Mouse (Mus musculus) forelimb bud, embryonic 11.5 days (tissue): ENCODE measurements around the gene Slc6a5.
A peak's percentile ranks its signal among the peaks of the same experiment; 100 is the strongest.
"Not testable (repeated sequence)": the region's sequence is repeated elsewhere in the genome, so short reads cannot be mapped to it uniquely, and the experiment has no call there.

ENCODE experiments used
- DNase-seq: peaks from one replicate; pipeline ENCODE4 v3.0.0-alpha.2; 2012; ENCODE audit warnings: low read depth, low spot score

The Slc6a5 gene

GRCm38 (mm10) chr7:49913164-49913563 lies 3.2 kb downstream of the Slc6a5 start:
- DNase-seq = no peak

- no peak for DNase-seq
These were observed 3.9 kb downstream of the Slc6a5 start for GRCm38 (mm10) chr7:49913728-49914328.

- no peak for DNase-seq
These were observed 5.0 kb downstream of the Slc6a5 start for GRCm38 (mm10) chr7:49914946-49915345.

- no peak for DNase-seq
These were observed 5.5 kb downstream of the Slc6a5 start for GRCm38 (mm10) chr7:49915471-49915870.

- no peak for DNase-seq
These were observed 9.5 kb downstream of the Slc6a5 start for GRCm38 (mm10) chr7:49919494-49919893.

GRCm38 (mm10) chr7:49920751-49921150 lies 10.8 kb downstream of the Slc6a5 start:
- DNase-seq = no peak

- no peak for DNase-seq
These were observed 13.0 kb downstream of the Slc6a5 start for GRCm38 (mm10) chr7:49922928-49923327.

GRCm38 (mm10) chr7:49923376-49923775 lies 13.4 kb downstream of the Slc6a5 start:
- peak; percentile 89 for DNase-seq

GRCm38 (mm10) chr7:49928571-49928970 lies 18.6 kb downstream of the Slc6a5 start:
- DNase-seq = no peak

GRCm38 (mm10) chr7:49929999-49930398 lies 20.1 kb downstream of the Slc6a5 start:
- DNase-seq = no peak

GRCm38 (mm10) chr7:49933386-49934115 lies 23.6 kb downstream of the Slc6a5 start:
- DNase-seq = not testable (repeated sequence)

GRCm38 (mm10) chr7:49936821-49937220 lies 26.9 kb downstream of the Slc6a5 start:
- DNase-seq = no peak

- DNase-seq = peak; percentile 32
These were observed 32.1 kb downstream of the Slc6a5 start for GRCm38 (mm10) chr7:49942023-49942422.

- DNase-seq = no peak
These were observed 32.5 kb downstream of the Slc6a5 start for GRCm38 (mm10) chr7:49942490-49942889.

- DNase-seq = no peak
These were observed 36.7 kb downstream of the Slc6a5 start for GRCm38 (mm10) chr7:49946691-49947090.

- peak; percentile 46 for DNase-seq
These were observed 43.7 kb downstream of the Slc6a5 start for GRCm38 (mm10) chr7:49953546-49954181.

- no peak for DNase-seq
These were observed 44.9 kb downstream of the Slc6a5 start for GRCm38 (mm10) chr7:49954834-49955233.

GRCm38 (mm10) chr7:49957142-49957541 lies 47.2 kb downstream of the Slc6a5 start:
- DNase-seq = no peak

GRCm38 (mm10) chr7:49963764-49964163 lies 53.8 kb downstream of the Slc6a5 start:
- no peak for DNase-seq

- no peak for DNase-seq
These were observed 59.6 kb downstream of the Slc6a5 start for GRCm38 (mm10) chr7:49969516-49969915.

GRCm38 (mm10) chr7:49974841-49975440 lies 65.0 kb downstream of the Slc6a5 start, which contains the start of gene Nell1:
Gene Nell1 (plus strand): TSS chr7:49974864.
- DNase-seq = peak; percentile 31

- DNase-seq = no peak
These were observed 65.6 kb downstream of the Slc6a5 start for GRCm38 (mm10) chr7:49975441-49976121.
